Mouse (Mus musculus) liver, postnatal 0 days (tissue): ENCODE measurements around the gene Mcu.

Experiments used
- CTCF ChIP-seq: sonication (generic); IDR thresholded peaks from 2 replicates; pipeline ENCODE4 v1.5.1; 2016; ENCODE audit warnings: antibody characterized with exemption, low read depth
- EP300 ChIP-seq: IDR thresholded peaks from 2 replicates; pipeline ENCODE4 v1.6.1; 2016; ENCODE audit warnings: antibody characterized with exemption, low read depth, mild to moderate bottlenecking

DNA sequence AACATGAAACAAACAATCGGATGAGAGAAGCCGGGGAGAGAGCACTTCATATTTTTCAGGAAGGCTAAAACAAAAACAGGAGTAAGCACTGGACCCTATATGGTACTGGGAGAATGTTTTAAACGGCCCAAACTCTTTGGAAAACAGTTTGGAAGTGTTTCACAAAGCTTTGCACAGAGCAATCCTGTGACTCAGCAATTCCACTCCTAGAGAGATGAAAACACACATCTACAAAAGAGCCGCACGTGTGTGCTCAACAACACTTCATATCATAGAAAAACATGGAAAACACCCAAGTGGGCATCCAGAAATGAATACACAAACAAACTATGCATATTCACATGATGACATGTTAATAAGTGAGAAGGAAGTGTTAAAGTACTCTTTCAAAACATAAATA is 30.9 kb downstream of the Mcu start:
- TF ChIP-seq CTCF (no peak), EP300 (no peak)
